Mouse (Mus musculus) megakaryocyte, embryonic 14.5 days (primary cell): ENCODE results near the gene Zcchc8.

Source experiments
- FLI1 ChIP-seq: IDR thresholded peaks from 2 replicates; pipeline ENCODE4 v1.6.1; 2012; ENCODE audit warnings: low read length, inconsistent platforms, mixed read lengths
- GATA1 ChIP-seq: IDR thresholded peaks from 3 replicates; pipeline ENCODE4 v1.6.1; 2012; ENCODE audit warnings: mixed read lengths, low read length, inconsistent platforms, borderline replicate concordance

DNA sequence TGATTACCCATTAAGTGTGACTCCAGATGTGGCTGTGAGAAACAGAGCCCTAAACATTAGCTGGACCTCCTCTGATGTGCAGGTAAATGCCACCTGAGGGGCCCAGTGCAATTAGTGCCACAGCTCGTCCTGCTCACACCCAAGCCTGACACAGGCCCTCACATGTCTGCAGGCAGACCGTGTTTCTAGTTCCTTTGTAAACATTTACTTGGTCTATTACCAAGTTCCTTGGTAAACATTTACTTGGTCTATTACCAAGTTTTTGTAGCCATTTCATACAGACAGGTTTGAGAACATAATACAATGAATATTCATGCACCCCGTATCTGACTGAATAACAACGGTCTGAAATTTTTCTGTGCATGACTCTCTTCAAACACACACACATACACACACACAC is 11.3 kb downstream of the Zcchc8 start:
- TF ChIP-seq GATA1: no peak
- TF ChIP-seq FLI1: no peak
